Mouse (Mus musculus): ENCODE results near the gene Vmn2r96.
"Not testable (repeated sequence)": the region's sequence is repeated elsewhere in the genome, so short reads cannot be mapped to it uniquely, and the experiment has no call there.

The Vmn2r96 gene

GRCm38 (mm10) chr17:18572851-18573250 is at the start of gene Vmn2r96:
Gene Vmn2r96 (plus strand): TSS chr17:18573151.
- DNase-seq (ENCODE audit: low read depth): not testable (repeated sequence)

GRCm38 (mm10) chr17:18523371-18523770 is 49.6 kb upstream of the Vmn2r96 start:
- no peak for DNase-seq (ENCODE audit: low read depth)

- no peak for DNase-seq (ENCODE audit: low read depth)
These were observed 49.0 kb upstream of the Vmn2r96 start for GRCm38 (mm10) chr17:18523991-18524390.

GRCm38 (mm10) chr17:18558212-18559158 is 14.5 kb upstream of the Vmn2r96 start:
- DNase-seq (ENCODE audit: low read depth): not testable (repeated sequence)

- not testable (repeated sequence) for DNase-seq (ENCODE audit: low read depth)
These were observed 6.8 kb upstream of the Vmn2r96 start for GRCm38 (mm10) chr17:18566186-18566585.

GRCm38 (mm10) chr17:18615151-18615550 is 42.2 kb downstream of the Vmn2r96 start:
- not testable (repeated sequence) for DNase-seq (ENCODE audit: low read depth)

GRCm38 (mm10) chr17:18626532-18626931 is 53.6 kb downstream of the Vmn2r96 start:
- DNase-seq (ENCODE audit: low read depth): no peak

Data from fibroblast of lung, adult 2 months (primary cell).